Mouse (Mus musculus) naive thymus-derived CD4-positive, alpha-beta T cell, adult 2 months (primary cell): ENCODE results near the gene Mcm7.
A peak's percentile ranks its signal among the peaks of the same experiment; 100 is the strongest.
"Not testable (repeated sequence)": the region's sequence is repeated elsewhere in the genome, so short reads cannot be mapped to it uniquely, and the experiment has no call there.

ENCODE experiments used
- DNase-seq: peaks from one replicate; pipeline ENCODE4 v3.0.0-alpha.2; 2011; ENCODE audit warnings: low read depth

Gene Mcm7

DNA sequence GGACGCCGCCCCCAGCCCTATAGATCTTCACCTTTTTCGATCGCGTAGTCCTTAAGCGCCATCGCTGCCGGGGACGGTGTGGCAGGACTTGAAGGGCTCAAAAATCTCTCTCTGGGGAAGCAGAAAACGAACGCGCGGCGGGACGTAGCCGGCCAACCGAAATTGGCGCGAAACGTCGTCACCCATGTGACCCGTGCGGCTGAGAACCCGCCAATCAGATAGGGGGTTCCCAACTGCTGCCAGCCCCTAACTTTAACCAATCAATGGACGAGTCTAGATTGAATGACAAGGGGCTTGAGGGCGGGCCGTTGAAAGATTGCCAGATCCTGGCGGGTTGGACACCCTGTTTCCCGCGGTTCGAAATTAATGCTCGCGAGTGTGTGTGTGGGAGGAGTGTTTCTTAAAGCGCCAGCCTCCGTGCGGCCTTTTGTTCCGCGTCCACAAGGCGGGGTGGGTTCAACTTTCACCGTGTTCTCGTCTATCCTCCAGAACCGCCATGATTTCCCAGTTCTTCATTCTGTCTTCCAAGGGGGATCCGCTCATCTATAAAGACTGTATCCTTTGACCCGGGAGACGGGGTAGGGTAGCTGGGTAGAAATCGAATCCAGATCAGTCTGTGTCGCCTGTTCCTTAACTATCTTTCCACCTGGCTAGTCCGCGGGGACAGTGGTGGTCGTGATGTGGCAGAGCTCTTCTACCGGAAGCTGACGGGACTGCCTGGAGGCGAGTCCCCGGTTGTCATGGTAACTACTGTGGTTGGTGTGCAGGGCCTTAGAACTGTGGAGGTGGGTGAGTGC is at the start of gene Mcm7, which contains the start of gene Ap4m1:
TSS of gene Mcm7 (minus strand) at position 728 of the 797 bp plus-strand sequence.
TSS of gene Ap4m1 (plus strand) at position 308 of the 797 bp plus-strand sequence.
- DNase-seq = peak; percentile 94

GRCm38 (mm10) chr5:138219864-138220263 is 47.6 kb upstream of the Mcm7 start:
- DNase-seq = no peak

DNA sequence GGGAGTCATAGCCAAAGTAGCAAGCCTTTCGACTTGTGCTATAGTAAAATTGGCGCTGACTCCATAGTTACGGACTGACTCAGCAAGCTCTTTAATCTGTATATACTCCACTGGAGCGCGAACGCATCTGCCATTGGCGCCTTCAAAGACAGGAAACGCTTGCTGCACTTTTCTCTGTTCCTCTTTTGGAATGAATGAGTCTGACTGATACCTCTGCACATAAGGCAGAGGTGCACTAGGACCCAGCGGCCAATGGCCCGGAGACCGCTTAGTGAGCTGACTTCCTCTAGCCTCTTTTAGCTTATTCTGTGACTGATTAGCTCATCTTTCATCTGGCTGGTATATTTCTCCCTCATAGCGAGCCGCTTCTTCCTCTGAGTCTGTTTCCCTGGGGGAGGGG is 44.4 kb upstream of the Mcm7 start:
- DNase-seq = not testable (repeated sequence)

DNA sequence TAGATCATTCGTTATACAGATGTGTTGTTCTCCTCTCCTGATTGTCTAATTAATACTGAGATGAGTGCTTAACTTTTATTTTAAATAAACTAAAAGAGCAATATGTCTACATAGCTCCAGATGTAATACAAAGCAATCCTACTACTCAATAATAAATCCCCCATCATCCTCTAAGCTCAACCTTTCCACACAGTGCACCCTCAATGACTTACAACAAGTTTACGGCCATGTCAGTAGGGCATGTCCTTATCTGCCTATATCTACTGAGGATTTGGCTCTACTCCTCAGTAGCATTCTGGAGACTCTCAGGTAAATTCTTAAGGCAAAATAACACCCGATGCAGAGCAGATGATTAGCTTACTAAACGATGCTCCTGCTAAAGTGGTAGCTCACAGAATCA is 35.7 kb upstream of the Mcm7 start:
- no peak for DNase-seq

DNA sequence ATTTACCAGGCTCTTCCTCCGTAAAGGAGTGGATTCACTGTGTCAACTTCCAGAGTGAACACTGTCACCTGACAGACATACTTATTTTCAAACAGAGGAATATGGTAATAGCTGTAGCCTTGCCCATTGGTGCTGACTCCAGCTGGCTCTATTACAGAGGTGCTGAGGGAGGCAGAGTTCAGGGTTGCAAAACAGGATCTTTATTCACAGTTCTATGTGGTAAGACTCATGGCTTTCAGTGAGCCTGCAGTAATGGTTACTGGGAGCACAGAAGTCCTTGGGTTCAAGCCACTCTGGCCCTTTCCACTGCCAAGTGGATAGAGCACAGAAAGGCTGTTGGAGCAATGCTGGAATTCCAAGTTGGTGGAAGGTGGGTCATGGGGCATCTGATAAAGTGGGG is 35.0 kb upstream of the Mcm7 start:
- DNase-seq = no peak

GRCm38 (mm10) chr5:138202086-138202485 is 29.9 kb upstream of the Mcm7 start:
- no peak for DNase-seq

- DNase-seq = no peak
Observed at GRCm38 (mm10) chr5:138199576-138199975, 27.4 kb upstream of the Mcm7 start.

- no peak for DNase-seq
Observed at GRCm38 (mm10) chr5:138195463-138195862, 23.2 kb upstream of the Mcm7 start.

DNA sequence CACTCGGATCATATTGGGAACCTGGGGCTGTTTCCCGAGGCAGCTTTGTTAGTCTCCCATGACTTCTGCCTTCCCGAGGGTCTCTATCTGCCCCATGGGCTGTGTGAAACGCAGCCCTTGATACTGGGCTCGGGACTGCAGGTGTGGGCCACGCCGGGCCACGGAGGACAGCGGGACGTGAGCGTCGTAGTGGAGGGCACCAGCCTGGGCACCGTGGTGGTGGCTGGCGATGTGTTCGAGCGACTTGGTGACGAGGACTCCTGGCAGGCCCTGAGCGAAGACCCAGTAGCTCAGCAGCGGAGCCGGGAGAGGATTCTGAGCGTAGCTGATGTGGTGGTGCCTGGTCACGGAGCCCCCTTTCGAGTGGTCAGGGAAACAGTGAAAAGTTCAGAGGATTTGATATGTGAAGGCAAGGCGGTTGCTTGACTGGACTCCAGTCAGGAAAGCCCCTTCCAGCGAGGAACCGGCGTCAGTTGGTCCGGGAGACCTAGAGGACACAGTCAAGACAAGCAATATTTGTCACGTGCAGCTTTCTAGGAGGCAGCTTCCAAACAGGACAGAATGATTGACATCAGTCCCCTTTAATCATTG is 22.6 kb upstream of the Mcm7 start:
- no peak for DNase-seq

DNA sequence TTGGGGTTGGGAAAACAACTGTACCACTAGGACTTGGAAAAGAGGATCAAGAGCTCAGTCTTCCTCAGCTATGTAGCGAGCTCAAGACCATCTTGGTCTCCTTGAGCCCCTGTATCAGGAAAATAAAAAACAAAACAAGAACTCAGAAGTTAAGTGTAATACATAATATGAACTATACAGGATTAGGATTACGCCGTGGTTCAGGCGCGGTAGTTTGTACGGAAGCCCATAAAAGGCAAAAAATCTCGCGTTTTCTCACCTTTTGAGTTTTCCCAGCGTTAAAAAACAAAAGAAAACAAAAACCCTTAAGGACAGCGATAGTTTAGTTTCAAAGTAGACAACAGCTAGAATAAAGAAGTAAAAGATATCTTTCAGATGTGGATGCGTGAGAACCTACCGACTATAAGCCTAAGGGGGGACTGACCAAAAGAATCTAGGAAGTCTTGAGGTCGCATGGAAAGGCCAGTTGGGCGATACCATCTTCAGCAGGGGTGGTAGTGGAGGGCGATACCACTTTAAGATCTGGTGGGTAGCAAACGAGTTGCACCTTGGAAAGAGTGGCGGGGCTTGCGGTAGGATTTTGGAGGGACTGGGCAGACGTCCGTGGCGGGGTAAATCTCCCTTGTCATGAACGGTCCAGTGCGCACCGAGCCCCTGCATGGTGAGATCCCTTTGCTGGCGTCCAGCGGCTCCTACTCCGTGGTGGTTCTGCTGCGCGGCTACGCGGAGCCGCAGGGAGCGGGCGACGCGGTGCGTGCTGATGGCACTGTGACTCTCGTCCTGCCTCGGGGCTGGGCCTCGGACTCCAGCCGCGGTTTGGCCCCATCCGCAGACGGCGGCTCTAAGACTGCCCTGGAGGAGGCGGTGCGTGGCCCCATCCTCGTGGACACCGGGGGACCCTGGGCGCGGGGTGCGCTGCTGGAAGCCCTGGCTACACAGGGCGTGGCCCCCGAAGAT is 21.8 kb upstream of the Mcm7 start, which contains the start of gene Mblac1:
TSS of gene Mblac1 (plus strand) at position 544 of the 957 bp plus-strand sequence.
- peak; percentile 82 for DNase-seq

- no peak for DNase-seq
Observed at GRCm38 (mm10) chr5:138187661-138188306, 15.6 kb upstream of the Mcm7 start.

DNA sequence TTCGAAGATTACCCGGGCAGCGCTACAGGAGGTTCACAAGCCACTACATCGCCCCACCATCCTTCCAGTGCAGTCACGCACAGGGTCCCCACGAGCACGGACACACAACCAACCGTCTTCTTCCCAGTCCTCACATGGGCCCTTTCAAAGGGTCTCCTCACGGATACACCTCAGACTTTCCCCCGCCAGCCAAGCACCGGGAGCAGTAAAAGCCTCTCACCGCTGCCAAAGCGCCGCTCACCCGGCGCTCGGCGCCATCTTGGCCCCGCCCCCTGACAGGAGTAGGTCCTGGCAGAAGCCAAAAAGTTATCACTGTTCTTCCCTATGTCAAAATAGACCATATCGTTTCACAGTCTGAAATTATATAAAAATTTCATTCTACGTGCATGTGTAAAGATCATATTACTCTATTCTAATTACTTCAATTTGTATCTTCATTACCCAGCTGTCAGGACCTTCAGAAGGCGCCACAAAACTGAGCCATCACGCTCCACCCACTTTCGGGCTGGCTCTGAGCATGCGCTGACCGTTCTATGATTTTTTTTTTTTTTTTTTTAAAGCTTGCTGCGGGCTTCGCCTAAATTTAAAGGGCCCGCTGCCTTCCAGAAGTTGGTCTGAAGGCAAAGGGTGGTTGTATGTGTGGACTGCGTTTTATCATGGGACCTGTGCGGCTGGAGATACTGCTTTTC is 14.9 kb upstream of the Mcm7 start, which contains the start of the genes Taf6 and Cnpy4:
TSS of gene Taf6 (minus strand) at position 502 of the 689 bp plus-strand sequence.
TSS of gene Cnpy4 (plus strand) at position 536 of the 689 bp plus-strand sequence.
- peak; percentile 97 for DNase-seq

- no peak for DNase-seq
Observed at GRCm38 (mm10) chr5:138173217-138173616, 995 bp upstream of the Mcm7 start.

DNA sequence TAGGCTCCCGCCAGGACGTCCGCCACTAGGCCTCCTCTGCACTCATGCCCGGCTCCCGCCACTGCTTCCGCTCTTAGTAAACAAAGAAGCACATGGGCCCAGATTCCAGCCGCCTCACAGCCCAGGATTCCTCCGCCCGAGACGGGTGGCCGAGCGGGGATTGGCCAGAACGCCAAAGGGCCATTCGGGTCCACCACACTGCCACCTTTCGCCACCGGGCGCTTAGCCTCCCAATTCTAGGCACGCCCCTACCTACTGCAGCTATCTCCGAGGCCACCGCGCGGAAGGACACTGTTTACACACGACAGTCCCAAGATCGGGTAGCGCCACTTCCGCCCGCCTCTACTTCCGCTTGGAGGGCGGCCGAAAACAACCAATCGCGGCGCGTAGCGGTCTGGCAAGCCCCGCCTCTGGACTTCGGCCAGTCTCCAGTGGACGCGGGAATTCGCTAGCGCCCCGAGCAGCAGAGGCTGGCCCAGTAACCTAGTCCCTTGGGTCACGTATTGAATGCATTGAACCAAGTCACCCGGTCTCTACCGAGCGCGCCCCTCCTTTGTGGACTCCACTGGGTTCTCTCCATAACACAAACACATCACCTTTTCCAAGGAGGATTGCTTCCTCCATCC is 1.2 kb downstream of the Mcm7 start:
- peak; percentile 93 for DNase-seq

- no peak for DNase-seq
Observed at GRCm38 (mm10) chr5:138165594-138165993, 6.6 kb downstream of the Mcm7 start.

GRCm38 (mm10) chr5:138163610-138164009 is 8.6 kb downstream of the Mcm7 start:
- DNase-seq = no peak

DNA sequence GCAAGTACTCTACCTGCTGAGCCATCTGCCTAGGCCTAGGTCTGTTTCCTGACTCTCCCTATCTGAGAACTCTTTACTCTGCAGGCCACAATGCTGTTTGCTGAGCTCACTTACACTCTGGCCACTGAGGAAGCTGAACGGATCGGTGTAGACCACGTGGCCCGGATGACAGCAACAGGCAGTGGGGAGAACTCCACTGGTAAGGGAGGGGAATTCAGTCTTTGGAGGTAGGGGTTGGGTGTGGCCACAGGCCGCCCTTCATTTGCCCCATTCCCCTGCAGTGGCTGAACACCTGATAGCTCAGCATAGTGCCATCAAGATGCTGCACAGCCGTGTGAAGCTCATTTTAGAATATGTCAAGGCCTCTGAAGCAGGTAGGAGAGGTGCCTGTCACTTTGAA is 9.2 kb downstream of the Mcm7 start:
- DNase-seq = no peak

DNA sequence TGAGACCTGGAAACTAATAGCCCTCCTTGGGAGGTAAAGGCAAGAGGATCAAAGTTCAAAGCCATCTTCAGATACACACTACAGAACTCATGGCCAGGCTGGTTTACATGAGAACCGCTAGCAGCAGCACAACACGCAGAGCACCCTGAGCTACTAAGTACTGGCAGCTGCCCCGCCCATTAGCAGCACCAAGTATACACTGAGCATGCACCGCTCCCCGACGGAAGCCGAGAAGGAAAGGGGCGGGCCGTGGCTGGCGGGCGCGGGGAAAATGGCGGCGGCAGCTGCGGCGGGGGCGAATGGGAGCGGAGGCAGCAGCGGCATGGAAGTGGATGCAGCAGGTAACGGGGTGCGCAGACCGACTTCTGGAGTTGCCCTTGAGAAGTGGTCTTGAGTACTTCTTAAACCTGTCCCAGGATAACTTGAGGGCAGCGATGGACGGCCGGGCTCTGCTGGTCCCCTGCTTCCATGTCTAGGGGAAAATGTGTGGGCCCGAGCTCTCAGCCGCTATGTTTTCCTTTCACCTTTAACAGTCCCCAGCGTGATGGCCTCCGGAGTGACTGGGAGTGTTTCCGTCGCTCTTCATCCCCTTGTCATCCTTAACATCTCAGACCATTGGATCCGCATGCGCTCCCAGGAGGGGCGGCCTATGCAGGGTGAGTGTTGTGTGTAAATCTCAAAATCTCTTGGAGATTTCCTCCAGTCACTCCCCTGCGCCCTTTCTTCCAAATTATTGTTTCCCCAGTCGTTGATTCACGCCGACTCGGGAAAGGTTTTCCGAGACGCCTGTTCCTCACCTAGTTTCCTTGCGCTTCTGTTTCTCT is 11.2 kb downstream of the Mcm7 start, which contains the start of gene Cops6:
TSS of gene Cops6 (plus strand) at position 230 of the 824 bp plus-strand sequence.
- DNase-seq = peak; percentile 95

DNA sequence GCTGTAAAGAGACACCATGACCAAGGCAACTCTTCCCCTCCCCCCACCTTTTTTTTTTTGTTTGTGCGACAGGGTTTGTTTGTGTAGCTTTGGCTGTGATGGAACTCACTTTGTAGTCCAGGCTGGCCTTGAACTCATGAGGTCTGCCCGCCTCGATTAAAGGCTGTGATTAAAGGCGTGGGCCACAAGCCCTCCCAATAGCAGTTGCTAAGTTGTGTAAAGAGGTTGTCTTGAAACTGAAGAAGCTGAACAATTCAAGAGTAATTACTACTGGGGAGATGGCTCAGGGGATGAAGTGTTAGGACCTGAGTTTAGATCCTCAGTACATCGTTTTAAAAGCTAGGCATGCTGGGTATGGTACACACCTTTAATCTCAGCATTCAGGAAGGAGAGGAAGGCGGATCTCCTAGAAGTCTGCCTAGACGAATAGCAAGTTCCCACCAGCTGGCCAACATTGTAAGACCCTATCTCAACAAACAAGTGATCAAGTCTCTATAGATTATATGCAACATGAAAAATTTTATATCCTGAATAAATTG is 11.9 kb downstream of the Mcm7 start:
- no peak for DNase-seq
